Mouse (Mus musculus): Measurements from ENCODE around the gene Ica1. TPM values are rescaled to one million over a fixed set of nuclear protein-coding genes. Genes with fewer than 3 reads are reported as not detected.

Gene Ica1
- polyA plus RNA-seq, 1 experiment: 37.8 TPM

DNA sequence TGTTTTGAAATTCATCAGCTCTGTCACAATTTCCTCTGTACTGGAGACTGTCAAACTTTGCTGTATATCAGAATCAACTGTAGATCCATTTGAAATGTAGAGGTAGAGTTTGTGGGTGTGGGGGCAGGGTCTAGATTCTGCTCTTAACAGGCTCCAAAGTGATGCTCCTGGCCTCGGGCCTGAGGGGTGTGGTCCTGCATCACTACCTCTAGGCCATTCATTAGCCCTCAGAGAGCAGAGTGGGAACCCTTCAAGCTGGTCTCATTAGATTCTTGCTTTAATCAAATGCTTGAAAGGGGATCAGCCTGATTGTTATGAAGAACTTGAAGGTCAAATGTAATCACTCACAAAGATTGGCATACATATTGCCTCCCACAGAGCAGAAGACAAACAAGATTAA, 36.6 kb downstream of the Ica1 start:
- no peaks in the 10 kb centered on the region for H3K27me3 ChIP-seq (ENCODE audit: control insufficient read depth, insufficient read depth, low read length)
- TF ChIP-seq POLR2A (IDR thresholded peaks at IDR 0.05; ENCODE audit: borderline replicate concordance, insufficient read depth, low read length) (no peak), CTCF (IDR thresholded peaks at IDR 0.05; ENCODE audit: borderline replicate concordance, insufficient read depth, low read depth, low read length) (no peak)
- no peak overlapping the region for H3K4me3 ChIP-seq (replicated peaks; ENCODE audit: insufficient read depth, low read depth, low read length)
- no peak overlapping the region for H3K27ac ChIP-seq (ENCODE audit: insufficient read depth, low read length)
- peaks cover 7% of the 10 kb centered on the region for H3K4me1 ChIP-seq (ENCODE audit: control insufficient read depth, insufficient read depth, low read length)
- 51% methylated on average over 1 of the region's 1 CpGs for WGBS
- no peak for DNase-seq

GRCm38 (mm10) chr6:8740092-8740491, 38.2 kb downstream of the Ica1 start:
- 55% methylated on average over 2 of the region's 2 CpGs for WGBS
- TF ChIP-seq CTCF (IDR thresholded peaks at IDR 0.05; ENCODE audit: borderline replicate concordance, insufficient read depth, low read depth, low read length) (no peak), POLR2A (IDR thresholded peaks at IDR 0.05; ENCODE audit: borderline replicate concordance, insufficient read depth, low read length) (no peak)

DNA sequence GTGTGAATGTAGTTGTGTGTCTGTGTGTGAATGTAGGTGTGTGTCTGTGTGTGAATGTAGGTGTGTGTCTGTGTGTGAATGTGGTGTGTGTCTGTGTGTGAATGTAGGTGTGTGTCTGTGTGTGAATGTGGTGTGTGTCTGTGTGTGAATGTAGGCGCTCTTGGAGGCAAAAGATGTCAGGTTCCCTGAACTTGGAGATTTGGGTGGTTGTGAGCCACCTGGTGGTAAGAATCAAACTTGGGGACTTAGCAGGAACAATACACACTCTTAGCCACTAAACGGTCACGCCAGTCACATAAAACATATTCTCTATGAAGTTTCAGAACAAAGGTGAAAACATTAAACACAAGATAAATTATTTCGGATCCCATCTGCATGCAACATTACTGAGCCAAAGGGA, 39.9 kb downstream of the Ica1 start:
- DNase-seq: no peak
- Histone ChIP-seq H3K27me3 (ENCODE audit: control insufficient read depth, insufficient read depth, low read length) (no peaks in the 10 kb centered on the region), H3K4me3 (replicated peaks; ENCODE audit: insufficient read depth, low read depth, low read length) (no peak overlapping the region), H3K4me1 (ENCODE audit: control insufficient read depth, insufficient read depth, low read length) (peaks cover 7% of the 10 kb centered on the region), H3K27ac (ENCODE audit: insufficient read depth, low read length) (no peak overlapping the region)
- WGBS: 62% methylated on average over 4 of the region's 4 CpGs
- TF ChIP-seq CTCF (IDR thresholded peaks at IDR 0.05; ENCODE audit: borderline replicate concordance, insufficient read depth, low read depth, low read length): no peak
- TF ChIP-seq POLR2A (IDR thresholded peaks at IDR 0.05; ENCODE audit: borderline replicate concordance, insufficient read depth, low read length): no peak

More at GRCm38 (mm10) chr6:8740092-8740491, 38.2 kb downstream of the Ica1 start:
- H3K4me1 ChIP-seq (ENCODE audit: control insufficient read depth, insufficient read depth, low read length): peaks cover 7% of the 10 kb centered on the region
- H3K4me3 ChIP-seq (replicated peaks; ENCODE audit: insufficient read depth, low read depth, low read length): no peak overlapping the region
- no peak overlapping the region for H3K27ac ChIP-seq (ENCODE audit: insufficient read depth, low read length)
- DNase-seq: no peak
- no peaks in the 10 kb centered on the region for H3K27me3 ChIP-seq (ENCODE audit: control insufficient read depth, insufficient read depth, low read length)

- no peak for DNase-seq
- H3K4me3 ChIP-seq (replicated peaks; ENCODE audit: insufficient read depth, low read depth, low read length): no peak overlapping the region
- no peaks in the 10 kb centered on the region for H3K4me1 ChIP-seq (ENCODE audit: control insufficient read depth, insufficient read depth, low read length)
- no peak for TF ChIP-seq POLR2A (IDR thresholded peaks at IDR 0.05; ENCODE audit: borderline replicate concordance, insufficient read depth, low read length)
- no peak for TF ChIP-seq CTCF (IDR thresholded peaks at IDR 0.05; ENCODE audit: borderline replicate concordance, insufficient read depth, low read depth, low read length)
- H3K27ac ChIP-seq (ENCODE audit: insufficient read depth, low read length): no peak overlapping the region
- no peaks in the 10 kb centered on the region for H3K27me3 ChIP-seq (ENCODE audit: control insufficient read depth, insufficient read depth, low read length)
Observed at GRCm38 (mm10) chr6:8736493-8736820, 41.8 kb downstream of the Ica1 start.

GRCm38 (mm10) chr6:8735657-8736492, 42.4 kb downstream of the Ica1 start:
- Histone ChIP-seq H3K4me1 (ENCODE audit: control insufficient read depth, insufficient read depth, low read length) (no peaks in the 10 kb centered on the region), H3K27ac (ENCODE audit: insufficient read depth, low read length) (no peak overlapping the region), H3K27me3 (ENCODE audit: control insufficient read depth, insufficient read depth, low read length) (no peaks in the 10 kb centered on the region), H3K4me3 (replicated peaks; ENCODE audit: insufficient read depth, low read depth, low read length) (no peak overlapping the region)
- peak; percentile 66 to 75 for DNase-seq
- TF ChIP-seq POLR2A (IDR thresholded peaks at IDR 0.05; ENCODE audit: borderline replicate concordance, insufficient read depth, low read length) (no peak), CTCF (IDR thresholded peaks at IDR 0.05; ENCODE audit: borderline replicate concordance, insufficient read depth, low read depth, low read length) (peak; percentile 82)
- WGBS: 53% methylated on average over 8 of the region's 8 CpGs

GRCm38 (mm10) chr6:8735044-8735443, 43.2 kb downstream of the Ica1 start:
- no peaks in the 10 kb centered on the region for H3K27me3 ChIP-seq (ENCODE audit: control insufficient read depth, insufficient read depth, low read length)
- H3K4me3 ChIP-seq (replicated peaks; ENCODE audit: insufficient read depth, low read depth, low read length): no peak overlapping the region
- DNase-seq: no peak
- H3K4me1 ChIP-seq (ENCODE audit: control insufficient read depth, insufficient read depth, low read length): no peaks in the 10 kb centered on the region
- no peak for TF ChIP-seq POLR2A (IDR thresholded peaks at IDR 0.05; ENCODE audit: borderline replicate concordance, insufficient read depth, low read length)
- no peak for TF ChIP-seq CTCF (IDR thresholded peaks at IDR 0.05; ENCODE audit: borderline replicate concordance, insufficient read depth, low read depth, low read length)
- H3K27ac ChIP-seq (ENCODE audit: insufficient read depth, low read length): no peak overlapping the region
- WGBS: 99% methylated on average over 3 of the region's 3 CpGs

DNA sequence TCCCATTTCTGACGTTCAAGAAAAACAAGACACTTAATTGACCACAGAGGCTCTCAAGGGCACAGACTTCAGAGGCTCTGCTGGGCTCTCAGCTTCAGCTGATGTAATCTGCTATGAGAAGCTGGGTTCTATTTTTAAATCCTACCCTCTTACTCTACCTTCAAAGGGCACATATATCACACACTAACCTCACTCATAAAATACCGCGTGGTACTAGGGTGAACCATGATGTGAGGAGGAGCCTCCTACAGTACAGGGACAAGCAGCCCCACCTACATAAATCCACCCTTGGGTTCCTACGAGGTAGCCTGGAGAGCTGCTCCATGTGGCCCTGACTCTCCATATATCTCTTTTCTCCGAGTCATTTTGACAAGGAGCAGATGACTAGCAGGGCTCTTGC, 45.8 kb downstream of the Ica1 start:
- 71% methylated on average over 5 of the region's 5 CpGs for WGBS
- H3K27ac ChIP-seq (ENCODE audit: insufficient read depth, low read length): no peak overlapping the region
- H3K27me3 ChIP-seq (ENCODE audit: control insufficient read depth, insufficient read depth, low read length): no peaks in the 10 kb centered on the region
- H3K4me3 ChIP-seq (replicated peaks; ENCODE audit: insufficient read depth, low read depth, low read length): no peak overlapping the region
- TF ChIP-seq POLR2A (IDR thresholded peaks at IDR 0.05; ENCODE audit: borderline replicate concordance, insufficient read depth, low read length) (no peak), CTCF (IDR thresholded peaks at IDR 0.05; ENCODE audit: borderline replicate concordance, insufficient read depth, low read depth, low read length) (no peak)
- no peak for DNase-seq
- H3K4me1 ChIP-seq (ENCODE audit: control insufficient read depth, insufficient read depth, low read length): no peaks in the 10 kb centered on the region

DNA sequence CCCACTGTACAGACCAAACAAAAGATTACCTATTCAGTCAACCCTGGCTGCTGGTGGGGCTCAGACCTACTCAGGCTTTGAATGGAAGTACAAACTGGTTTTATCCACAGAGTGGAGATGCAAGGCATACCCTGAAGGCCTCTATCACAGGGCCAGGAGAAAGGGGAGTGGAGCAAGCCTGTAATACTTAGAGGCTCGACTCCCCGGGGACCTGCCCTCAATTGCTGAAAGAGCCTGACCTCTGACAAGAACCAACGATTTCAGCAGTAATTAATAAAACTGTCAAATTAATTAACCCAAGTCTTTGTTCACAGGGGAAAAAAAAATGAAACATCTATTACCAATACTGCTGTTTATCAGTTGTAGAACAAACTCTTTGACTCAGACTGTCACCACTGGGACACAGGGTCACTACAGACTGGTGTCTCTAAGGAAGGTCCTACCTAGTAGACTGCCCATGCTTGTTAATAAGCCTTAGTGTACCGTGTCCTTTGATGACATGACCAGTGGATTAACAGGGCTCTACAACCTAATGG, 46.6 kb downstream of the Ica1 start:
- Histone ChIP-seq H3K27ac (ENCODE audit: insufficient read depth, low read length) (no peak overlapping the region), H3K4me3 (replicated peaks; ENCODE audit: insufficient read depth, low read depth, low read length) (no peak overlapping the region), H3K4me1 (ENCODE audit: control insufficient read depth, insufficient read depth, low read length) (no peaks in the 10 kb centered on the region), H3K27me3 (ENCODE audit: control insufficient read depth, insufficient read depth, low read length) (no peaks in the 10 kb centered on the region)
- DNase-seq: no peak
- WGBS: 56% methylated on average over 4 of the region's 4 CpGs
- TF ChIP-seq CTCF (IDR thresholded peaks at IDR 0.05; ENCODE audit: borderline replicate concordance, insufficient read depth, low read depth, low read length) (no peak), POLR2A (IDR thresholded peaks at IDR 0.05; ENCODE audit: borderline replicate concordance, insufficient read depth, low read length) (no peak)

Data from cerebellum, adult 2 months (tissue).